Mouse (Mus musculus) kidney, adult 2 months (tissue): ENCODE measurements around the gene Hfe2. TPM values are rescaled to one million over a fixed set of nuclear protein-coding genes. Genes with fewer than 3 reads are reported as not detected.
A peak's percentile ranks its signal among the peaks of the same experiment; 100 is the strongest.
"Not testable (repeated sequence)": the region's sequence is repeated elsewhere in the genome, so short reads cannot be mapped to it uniquely, and the experiment has no call there.

Source experiments
- DNase-seq: peaks from one replicate; pipeline ENCODE4 v3.0.0; 2021
- H3K27ac ChIP-seq: fragments of 200-500 bp; 2 replicates; pipeline ENCODE4 v1.5.1; 2012; ENCODE audit warnings: low read depth, low read length, control low read depth, inconsistent platforms; ENCODE audit not compliant: insufficient read depth
- H3K27me3 ChIP-seq: fragments of 200-500 bp; replicated peaks from 2 replicates; pipeline ENCODE4 v1.6.1; 2012; ENCODE audit warnings: mild to moderate bottlenecking, moderate library complexity, low read length, inconsistent platforms; ENCODE audit not compliant: control insufficient read depth, insufficient read depth
- H3K36me3 ChIP-seq: fragments of 200-500 bp; 2 replicates; pipeline ENCODE4 v1.6.1; 2012; ENCODE audit warnings: mild to moderate bottlenecking, moderate library complexity, low read length, inconsistent platforms; ENCODE audit not compliant: control insufficient read depth, insufficient read depth
- H3K4me1 ChIP-seq: fragments of 200-500 bp; 2 replicates; pipeline ENCODE4 v1.6.1; 2011; ENCODE audit warnings: low read length; ENCODE audit not compliant: control insufficient read depth, insufficient read depth
- H3K4me3 ChIP-seq: fragments of 200-500 bp; 2 replicates; pipeline ENCODE4 v1.5.1; 2011; ENCODE audit warnings: mild to moderate bottlenecking, low read depth, low read length, control low read depth; ENCODE audit not compliant: insufficient read depth
- CTCF ChIP-seq: fragments of 200-500 bp; conservative IDR thresholded peaks from 2 replicates; pipeline ENCODE4 v1.5.1; 2011; ENCODE audit warnings: low read depth, mild to moderate bottlenecking, control low read depth, low read length, moderate library complexity, mixed read lengths; ENCODE audit not compliant: insufficient read depth, insufficient read length
- POLR2A ChIP-seq: fragments of 200-500 bp; IDR thresholded peaks from one replicate; pipeline ENCODE4 v1.6.1; 2011; ENCODE audit warnings: low read depth, low read length, control low read depth
- WGBS: fragments of 180-500 bp; shearing (Covaris S2); methylation state at CpG from one replicate; pipeline ENCODE4 v1.1.7; 2018; 5-methylcytosine and 5-hydroxymethylcytosine counted together
- polyA plus RNA-seq: library from polyadenylated mRNA; depleted of rRNA; stranded (reverse); fragments of >200 nt; gene quantifications from 2 replicates; pipeline ENCODE4 v1.2.3, GENCODE M21; 2012

Hfe2 gene
- polyA plus RNA-seq, 1 experiment, result 3.9 TPM

- peaks cover 5% of the 10 kb centered on the region; the same call in 1 of the 2 replicates for H3K4me1 ChIP-seq
- 97% methylated on average over 3 of the region's 3 CpGs for WGBS
- no peak for TF ChIP-seq CTCF
- no peak for TF ChIP-seq POLR2A
- no peak for DNase-seq
- H3K4me3 ChIP-seq, result no peak overlapping the region
- no peaks in the 10 kb centered on the region for H3K27me3 ChIP-seq
- no peak overlapping the region for H3K27ac ChIP-seq
- no peaks in the 10 kb centered on the region for H3K36me3 ChIP-seq
These were observed 30.1 kb upstream of the Hfe2 start for GRCm38 (mm10) chr3:96494912-96495311.

- 100% methylated on average over 1 of the region's 1 CpGs for WGBS
- DNase-seq, result no peak
- no peaks in the 10 kb centered on the region for H3K27me3 ChIP-seq
- H3K4me3 ChIP-seq, result no peak overlapping the region
- H3K4me1 ChIP-seq, result peaks cover 5% of the 10 kb centered on the region; the same call in 1 of the 2 replicates
- TF ChIP-seq CTCF (no peak), POLR2A (no peak)
- H3K36me3 ChIP-seq, result no peaks in the 10 kb centered on the region
- no peak overlapping the region for H3K27ac ChIP-seq
These were observed 29.3 kb upstream of the Hfe2 start for GRCm38 (mm10) chr3:96495490-96496210.

GRCm38 (mm10) chr3:96496216-96496615, 28.8 kb upstream of the Hfe2 start:
- WGBS, result 71% methylated on average over 7 of the region's 7 CpGs
- H3K4me3 ChIP-seq, result no peak overlapping the region
- no peak for TF ChIP-seq POLR2A
- TF ChIP-seq CTCF, result no peak
- no peaks in the 10 kb centered on the region for H3K36me3 ChIP-seq
- H3K4me1 ChIP-seq, result peaks cover 5% of the 10 kb centered on the region; the same call in 1 of the 2 replicates
- H3K27ac ChIP-seq, result no peak overlapping the region
- no peaks in the 10 kb centered on the region for H3K27me3 ChIP-seq
- DNase-seq, result no peak

GRCm38 (mm10) chr3:96496620-96497275, 28.2 kb upstream of the Hfe2 start:
- peak overlapping the region; percentile 61 for H3K4me3 ChIP-seq
- H3K27ac ChIP-seq, result peak overlapping the region; percentile 19; the same call in 1 of the 2 replicates
- not testable (repeated sequence) for H3K27me3 ChIP-seq, H3K4me1 ChIP-seq, H3K36me3 ChIP-seq
- 39% methylated on average over 14 of the region's 14 CpGs for WGBS
- peak; percentile 32 for DNase-seq

GRCm38 (mm10) chr3:96497451-96498028, 27.4 kb upstream of the Hfe2 start:
- TF ChIP-seq CTCF, result peak; percentile 58
- TF ChIP-seq POLR2A, result no peak
- Histone ChIP-seq H3K4me1 (peaks cover 5% of the 10 kb centered on the region; the same call in 1 of the 2 replicates), H3K36me3 (no peaks in the 10 kb centered on the region), H3K4me3 (peak overlapping the region; percentile 61), H3K27ac (peak overlapping the region; percentile 19; the same call in 1 of the 2 replicates), H3K27me3 (no peaks in the 10 kb centered on the region)
- WGBS, result 2% methylated on average over 19 of the region's 19 CpGs
- peak; percentile 87 for DNase-seq

GRCm38 (mm10) chr3:96498476-96499245, 26.3 kb upstream of the Hfe2 start:
- Histone ChIP-seq H3K27ac (no peak overlapping the region), H3K4me3 (no peak overlapping the region), H3K36me3 (no peaks in the 10 kb centered on the region), H3K27me3 (no peaks in the 10 kb centered on the region), H3K4me1 (peaks cover 5% of the 10 kb centered on the region; the same call in 1 of the 2 replicates)
- DNase-seq, result no peak
- WGBS, result 90% methylated on average over 4 of the region's 4 CpGs
- no peak for TF ChIP-seq POLR2A
- no peak for TF ChIP-seq CTCF
